Mouse (Mus musculus) intestine, postnatal 0 days (tissue): ENCODE results near the gene Ptpn13. TPM values are rescaled to one million over a fixed set of nuclear protein-coding genes. Genes with fewer than 3 reads are reported as not detected.

ENCODE experiments used
- ATAC-seq: fragments of 200-750 bp; cut with Nextera tagmentation; 2 replicates; pipeline ENCODE4 v1.8.0; 2017; ENCODE audit warnings: mild to moderate bottlenecking, moderate TSS enrichment, moderate library complexity
- H3K27ac ChIP-seq: fragments of 300-500 bp; sonication (generic); 2 replicates; pipeline ENCODE4 v1.5.1; 2014; ENCODE audit warnings: mild to moderate bottlenecking, low read depth, low read length, moderate library complexity
- H3K27me3 ChIP-seq: fragments of 300-500 bp; sonication (generic); replicated peaks from 2 replicates; pipeline ENCODE4 v1.6.1; 2014; ENCODE audit warnings: low read length, mixed read lengths; ENCODE audit not compliant: control insufficient read depth, insufficient read depth
- H3K36me3 ChIP-seq: fragments of 300-500 bp; sonication (generic); 2 replicates; pipeline ENCODE4 v1.6.1; 2014; ENCODE audit warnings: mild to moderate bottlenecking, moderate library complexity; ENCODE audit not compliant: control insufficient read depth, insufficient read depth
- H3K4me1 ChIP-seq: fragments of 300-500 bp; sonication (generic); replicated peaks from 2 replicates; pipeline ENCODE4 v1.6.1; 2014; ENCODE audit warnings: antibody characterized with exemption, low read length, mixed read lengths; ENCODE audit not compliant: control insufficient read depth, insufficient read depth
- H3K4me2 ChIP-seq: fragments of 300-500 bp; sonication (generic); replicated peaks from 2 replicates; pipeline ENCODE4 v1.6.1; 2014; ENCODE audit warnings: low read depth, mild to moderate bottlenecking, moderate library complexity
- H3K4me3 ChIP-seq: fragments of 300-500 bp; sonication (generic); 2 replicates; pipeline ENCODE4 v1.5.1; 2014; ENCODE audit warnings: low read depth, low read length
- H3K9ac ChIP-seq: fragments of 300-500 bp; sonication (generic); 2 replicates; pipeline ENCODE4 v1.6.1; 2014; ENCODE audit warnings: mild to moderate bottlenecking, low read depth, low read length
- H3K9me3 ChIP-seq: fragments of 300-500 bp; sonication (generic); 2 replicates; pipeline ENCODE4 v1.6.1; 2016; ENCODE audit warnings: mixed run types; ENCODE audit not compliant: control insufficient read depth
- CTCF ChIP-seq: sonication (generic); IDR thresholded peaks from 2 replicates; pipeline ENCODE4 v1.5.1; 2016; ENCODE audit warnings: low read depth, mild to moderate bottlenecking, control low read depth, antibody characterized with exemption, moderate library complexity
- WGBS: fragments of 180-500 bp; shearing (Covaris S2); extraction: QIAGEN DNeasy Blood & Tissue Kit; methylation state at CpG from one replicate; pipeline ENCODE4 v1.1.7; 2014; 5-methylcytosine and 5-hydroxymethylcytosine counted together
- polyA plus RNA-seq: library from polyadenylated mRNA; unstranded; fragments of >200 nt; fragmentation: Nextera tagmentation; extraction: Ambion mirVana; gene quantifications from 2 replicates; pipeline ENCODE4 v1.2.1, GENCODE M21; 2015

Gene Ptpn13
- polyA plus RNA-seq, 1 experiment from 2014 or later, result 0.90 TPM

GRCm38 (mm10) chr5:103491788-103492187 is 66.8 kb downstream of the Ptpn13 start:
- no peaks in the 10 kb centered on the region for H3K27me3 ChIP-seq
- H3K9ac ChIP-seq, result no peak overlapping the region
- H3K36me3 ChIP-seq, result no peaks in the 10 kb centered on the region
- no peaks in the 10 kb centered on the region for H3K4me1 ChIP-seq
- H3K9me3 ChIP-seq, result no peaks in the 10 kb centered on the region
- no peak overlapping the region for H3K4me2 ChIP-seq
- TF ChIP-seq CTCF, result no peak
- H3K27ac ChIP-seq, result no peak overlapping the region
- no peak for ATAC-seq
- 90% methylated on average over 5 of the region's 5 CpGs for WGBS
- H3K4me3 ChIP-seq, result no peak overlapping the region

GRCm38 (mm10) chr5:103497061-103497460 is 72.1 kb downstream of the Ptpn13 start:
- TF ChIP-seq CTCF, result no peak
- no peak overlapping the region for H3K9ac ChIP-seq
- ATAC-seq, result no peak
- no peaks in the 10 kb centered on the region for H3K27me3 ChIP-seq
- no peaks in the 10 kb centered on the region for H3K4me1 ChIP-seq
- WGBS, result 92% methylated on average over 5 of the region's 5 CpGs
- no peaks in the 10 kb centered on the region for H3K9me3 ChIP-seq
- H3K27ac ChIP-seq, result no peak overlapping the region
- H3K4me2 ChIP-seq, result no peak overlapping the region
- no peak overlapping the region for H3K4me3 ChIP-seq
- no peaks in the 10 kb centered on the region for H3K36me3 ChIP-seq

GRCm38 (mm10) chr5:103497480-103497879 is 72.5 kb downstream of the Ptpn13 start:
- Histone ChIP-seq H3K4me3 (no peak overlapping the region), H3K4me2 (no peak overlapping the region), H3K9ac (no peak overlapping the region), H3K9me3 (no peaks in the 10 kb centered on the region), H3K36me3 (no peaks in the 10 kb centered on the region), H3K27ac (no peak overlapping the region), H3K4me1 (no peaks in the 10 kb centered on the region), H3K27me3 (no peaks in the 10 kb centered on the region)
- WGBS, result 93% methylated on average over 2 of the region's 2 CpGs
- TF ChIP-seq CTCF, result no peak
- ATAC-seq, result no peak

- 12% methylated on average over 6 of the region's 6 CpGs for WGBS
- no peak overlapping the region for H3K9ac ChIP-seq
- no peak for TF ChIP-seq CTCF
- no peaks in the 10 kb centered on the region for H3K4me1 ChIP-seq
- no peak overlapping the region for H3K4me2 ChIP-seq
- H3K27ac ChIP-seq, result no peak overlapping the region
- H3K9me3 ChIP-seq, result no peaks in the 10 kb centered on the region
- H3K36me3 ChIP-seq, result no peaks in the 10 kb centered on the region
- ATAC-seq, result no peak
- no peaks in the 10 kb centered on the region for H3K27me3 ChIP-seq
- no peak overlapping the region for H3K4me3 ChIP-seq
These were observed 74.3 kb downstream of the Ptpn13 start for GRCm38 (mm10) chr5:103499305-103499704.

GRCm38 (mm10) chr5:103501076-103501475 is 76.1 kb downstream of the Ptpn13 start:
- Histone ChIP-seq H3K4me1 (no peaks in the 10 kb centered on the region), H3K27me3 (no peaks in the 10 kb centered on the region), H3K4me3 (no peak overlapping the region), H3K4me2 (no peak overlapping the region), H3K9me3 (no peaks in the 10 kb centered on the region), H3K27ac (no peak overlapping the region), H3K9ac (no peak overlapping the region), H3K36me3 (no peaks in the 10 kb centered on the region)
- TF ChIP-seq CTCF, result no peak
- ATAC-seq, result no peak
- 89% methylated on average over 9 of the region's 9 CpGs for WGBS

- no peaks in the 10 kb centered on the region for H3K27me3 ChIP-seq
- H3K4me1 ChIP-seq, result no peaks in the 10 kb centered on the region
- H3K4me2 ChIP-seq, result no peak overlapping the region
- 94% methylated on average over 6 of the region's 6 CpGs for WGBS
- no peak for ATAC-seq
- H3K27ac ChIP-seq, result no peak overlapping the region
- H3K9ac ChIP-seq, result no peak overlapping the region
- TF ChIP-seq CTCF, result no peak
- H3K36me3 ChIP-seq, result no peaks in the 10 kb centered on the region
- H3K4me3 ChIP-seq, result no peak overlapping the region
- no peaks in the 10 kb centered on the region for H3K9me3 ChIP-seq
These were observed 76.8 kb downstream of the Ptpn13 start for GRCm38 (mm10) chr5:103501839-103502238.

GRCm38 (mm10) chr5:103513162-103513561 is 88.2 kb downstream of the Ptpn13 start:
- H3K9me3 ChIP-seq, result no peaks in the 10 kb centered on the region
- H3K36me3 ChIP-seq, result no peaks in the 10 kb centered on the region
- TF ChIP-seq CTCF, result peak; percentile 28; the same call in 1 of the 2 replicates
- H3K9ac ChIP-seq, result no peak overlapping the region
- ATAC-seq, result no peak
- H3K4me1 ChIP-seq, result no peaks in the 10 kb centered on the region
- H3K4me3 ChIP-seq, result no peak overlapping the region
- no peaks in the 10 kb centered on the region for H3K27me3 ChIP-seq
- no peak overlapping the region for H3K27ac ChIP-seq
- no peak overlapping the region for H3K4me2 ChIP-seq
- 80% methylated on average over 9 of the region's 9 CpGs for WGBS
